Mouse (Mus musculus) forelimb bud, embryonic 11.5 days (tissue): Measurements from ENCODE around the gene Olfr1178.

ENCODE experiments used
- DNase-seq: peaks from one replicate; pipeline ENCODE4 v3.0.0-alpha.2; 2012; ENCODE audit warnings: low read depth, low spot score

The Olfr1178 gene

DNA sequence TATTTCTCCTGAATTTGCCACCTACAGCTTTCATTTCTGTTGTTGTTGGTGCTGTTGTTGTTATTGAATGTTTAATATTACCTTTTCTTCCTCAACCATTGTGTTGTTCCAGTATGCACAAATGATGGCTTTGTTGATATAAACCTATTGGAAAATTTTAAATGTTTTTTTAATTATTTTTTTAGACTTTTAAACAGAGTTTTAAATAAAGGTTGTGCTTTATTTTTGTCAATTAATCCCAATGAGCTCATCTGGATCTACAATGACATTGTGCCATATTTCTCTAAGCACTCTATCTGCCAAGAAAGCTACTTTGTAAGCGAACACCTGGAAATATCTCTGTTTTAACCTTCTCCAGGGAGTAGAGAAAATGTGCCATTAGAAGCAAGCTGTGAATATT, at the start of gene Olfr1178:
Gene Olfr1178 (plus strand): TSS at position 301 of the 400 bp plus-strand sequence.
- DNase-seq: no peak

DNA sequence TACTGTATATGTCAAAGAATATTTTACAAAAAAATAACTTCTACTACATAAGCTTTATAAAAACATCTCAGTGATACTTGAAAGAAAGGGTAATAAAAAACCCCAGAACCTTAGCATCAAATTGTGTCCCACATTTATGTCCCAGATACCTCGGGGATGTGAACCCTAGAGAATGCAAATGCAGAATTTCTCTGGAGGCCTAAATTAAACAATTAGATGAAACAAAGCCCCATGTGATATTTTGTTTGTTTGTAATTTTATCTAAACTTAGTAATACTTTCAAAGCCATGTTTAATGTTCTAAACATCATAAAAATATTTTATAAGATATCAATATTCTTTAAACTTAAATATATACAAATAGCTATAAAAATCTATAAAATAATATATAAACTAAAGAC, 40.5 kb upstream of the Olfr1178 start, which contains the start of gene Olfr1177-ps:
Gene Olfr1177-ps (minus strand): TSS at position 101 of the 400 bp plus-strand sequence.
- DNase-seq: no peak

GRCm38 (mm10) chr2:88356304-88356703, 30.6 kb upstream of the Olfr1178 start:
- peak; percentile 40 for DNase-seq

GRCm38 (mm10) chr2:88406353-88406752, 19.5 kb downstream of the Olfr1178 start, which contains the start of gene Olfr1179:
Gene Olfr1179, minus strand, starts transcription at chr2:88406453.
- DNase-seq: no peak

- no peak for DNase-seq
Observed at GRCm38 (mm10) chr2:88419051-88419450, 32.2 kb downstream of the Olfr1178 start, which contains the start of gene Olfr1180. Gene Olfr1180, minus strand, starts transcription at chr2:88419151.

DNA sequence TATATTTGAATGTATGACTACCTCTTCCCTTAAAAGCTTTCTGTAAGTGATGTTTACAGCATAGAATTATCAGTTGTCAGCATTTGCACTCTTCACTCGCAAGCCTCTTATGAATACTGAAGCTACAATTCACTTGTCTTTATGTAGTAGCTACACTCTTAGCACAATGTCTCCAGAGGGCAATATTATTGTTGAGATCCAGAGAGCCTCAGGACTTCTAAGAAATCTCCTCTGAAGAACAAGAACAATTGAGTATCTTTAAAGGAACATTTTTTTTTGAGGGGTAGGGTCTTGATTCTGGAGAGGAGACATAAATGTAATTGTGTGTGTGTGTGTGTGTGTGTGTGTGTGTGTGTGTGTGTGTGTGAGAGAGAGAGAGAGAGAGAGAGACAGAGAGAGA, 39.2 kb downstream of the Olfr1178 start, which contains the start of gene Olfr1181:
Gene Olfr1181 (minus strand): TSS at position 101 of the 400 bp plus-strand sequence.
- DNase-seq: no peak

- no peak for DNase-seq
Observed at GRCm38 (mm10) chr2:88449031-88449430, 62.2 kb downstream of the Olfr1178 start, which contains the start of gene Gm13757. Gene Gm13757, minus strand, starts transcription at chr2:88449131.
